Mouse (Mus musculus): ENCODE results near the gene Olfr126. TPM values are rescaled to one million over a fixed set of nuclear protein-coding genes. Genes with fewer than 3 reads are reported as not detected.

Gene Olfr126
- total and polyA plus RNA-seq, 2 experiments from 2014 or later, result not detected

DNA sequence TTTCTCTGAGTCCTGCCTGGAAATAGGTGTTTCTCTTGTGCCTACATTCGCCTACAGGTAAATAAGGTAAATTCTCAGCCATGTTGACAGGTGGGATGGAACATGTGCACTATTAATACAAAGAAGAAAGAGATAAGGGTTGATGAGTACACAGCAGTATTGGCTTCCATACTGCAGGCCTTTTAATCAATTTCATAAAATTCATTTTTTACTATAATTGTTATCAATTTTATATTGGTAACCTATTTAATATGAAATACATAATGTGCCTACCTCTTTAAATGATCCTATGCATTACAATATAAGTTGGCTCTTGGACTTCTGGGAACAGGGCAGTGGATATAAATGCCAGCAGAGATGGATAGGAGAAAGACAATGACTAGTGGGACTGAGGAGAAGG, 52.9 kb downstream of the Olfr126 start, which contains the start of gene Olfr127:
Gene Olfr127, plus strand, starts transcription at position 301 of the 400 bp plus-strand sequence.
- Histone ChIP-seq H3K36me3 (ENCODE audit: insufficient read depth, low read length) (no peaks in the 10 kb centered on the region), H3K4me2 (ENCODE audit: low read depth, low read length, poor library complexity, severe bottlenecking) (no peak within 1 kb of the TSS), H3K9me3 (ENCODE audit: low read length) (no peaks in the 10 kb centered on the region), H3K4me3 (ENCODE audit: low read depth, low read length) (no peak within 1 kb of the TSS), H3K27me3 (ENCODE audit: insufficient read depth, low read length) (no peaks in the 10 kb centered on the region), H3K4me1 (ENCODE audit: insufficient read depth, low read length) (no peaks in the 10 kb centered on the region), H3K9ac (replicated peaks; ENCODE audit: low read length, poor library complexity, severe bottlenecking) (no peak within 1 kb of the TSS), H3K27ac (ENCODE audit: low read depth, low read length) (no peak within 1 kb of the TSS)
- DNase-seq (ENCODE audit: low spot score) (no peak), ATAC-seq (ENCODE audit: low FRiP score) (no peak)
- no peak for TF ChIP-seq CTCF (IDR thresholded peaks at IDR 0.05)
- 69% methylated on average over 1 of the region's 1 CpGs for WGBS

Other genes with a start within 250 kb of the Olfr126 start
- not detected in 2 replicates for gene Olfr115, start 220.4 kb upstream of the Olfr126 start, total RNA-seq (2014; rRNA removed)
- not detected in 2 replicates for gene Olfr115, start 220.4 kb upstream of the Olfr126 start, polyA plus RNA-seq (2015; fragmentation: Nextera tagmentation; extraction: Ambion mirVana)
- not detected in 2 replicates for gene Olfr116, start 220.3 kb upstream of the Olfr126 start, total RNA-seq (2014; rRNA removed)
- not detected in 2 replicates for gene Olfr116, start 220.3 kb upstream of the Olfr126 start, polyA plus RNA-seq (2015; fragmentation: Nextera tagmentation; extraction: Ambion mirVana)
- not detected in 2 replicates for gene Olfr117, start 183.7 kb upstream of the Olfr126 start, total RNA-seq (2014; rRNA removed)
- gene Olfr117, start 183.7 kb upstream of the Olfr126 start, polyA plus RNA-seq (2015; fragmentation: Nextera tagmentation; extraction: Ambion mirVana), result not detected in 2 replicates
- gene Olfr118, start 180.5 kb upstream of the Olfr126 start, total RNA-seq (2014; rRNA removed), result not detected in 2 replicates
- gene Olfr118, start 180.5 kb upstream of the Olfr126 start, polyA plus RNA-seq (2015; fragmentation: Nextera tagmentation; extraction: Ambion mirVana), result not detected in 2 replicates
- not detected in 2 replicates for gene Olfr119, start 150.9 kb upstream of the Olfr126 start, total RNA-seq (2014; rRNA removed)
- not detected in 2 replicates for gene Olfr119, start 150.9 kb upstream of the Olfr126 start, polyA plus RNA-seq (2015; fragmentation: Nextera tagmentation; extraction: Ambion mirVana)
- gene Olfr120, start 125.7 kb upstream of the Olfr126 start, total RNA-seq (2014; rRNA removed), result not detected in 2 replicates
- not detected in 2 replicates for gene Olfr120, start 125.7 kb upstream of the Olfr126 start, polyA plus RNA-seq (2015; fragmentation: Nextera tagmentation; extraction: Ambion mirVana)
- not detected in 2 replicates for gene Olfr121, start 98.6 kb upstream of the Olfr126 start, total RNA-seq (2014; rRNA removed)
- not detected in 2 replicates for gene Olfr121, start 98.6 kb upstream of the Olfr126 start, polyA plus RNA-seq (2015; fragmentation: Nextera tagmentation; extraction: Ambion mirVana)
- not detected in 2 replicates for gene Olfr122, start 78.9 kb upstream of the Olfr126 start, total RNA-seq (2014; rRNA removed)
- not detected in 2 replicates for gene Olfr122, start 78.9 kb upstream of the Olfr126 start, polyA plus RNA-seq (2015; fragmentation: Nextera tagmentation; extraction: Ambion mirVana)
- not detected in 2 replicates for gene Olfr123, start 54.0 kb upstream of the Olfr126 start, total RNA-seq (2014; rRNA removed)
- gene Olfr123, start 54.0 kb upstream of the Olfr126 start, polyA plus RNA-seq (2015; fragmentation: Nextera tagmentation; extraction: Ambion mirVana), result not detected in 2 replicates
- gene Olfr124, start 47.6 kb upstream of the Olfr126 start, total RNA-seq (2014; rRNA removed), result not detected in 2 replicates
- not detected in 2 replicates for gene Olfr124, start 47.6 kb upstream of the Olfr126 start, polyA plus RNA-seq (2015; fragmentation: Nextera tagmentation; extraction: Ambion mirVana)
- gene Olfr125, start 14.5 kb upstream of the Olfr126 start, total RNA-seq (2014; rRNA removed), result not detected in 2 replicates
- gene Olfr125, start 14.5 kb upstream of the Olfr126 start, polyA plus RNA-seq (2015; fragmentation: Nextera tagmentation; extraction: Ambion mirVana), result not detected in 2 replicates
- gene Olfr127, start 53.0 kb downstream of the Olfr126 start, total RNA-seq (2014; rRNA removed), result not detected in 2 replicates
- not detected in 2 replicates for gene Olfr127, start 53.0 kb downstream of the Olfr126 start, polyA plus RNA-seq (2015; fragmentation: Nextera tagmentation; extraction: Ambion mirVana)
- gene Olfr128, start 73.1 kb downstream of the Olfr126 start, total RNA-seq (2014; rRNA removed), result not detected in 2 replicates
- not detected in 2 replicates for gene Olfr128, start 73.1 kb downstream of the Olfr126 start, polyA plus RNA-seq (2015; fragmentation: Nextera tagmentation; extraction: Ambion mirVana)
- gene Olfr761, start 105.6 kb downstream of the Olfr126 start, total RNA-seq (2014; rRNA removed), result not detected in 2 replicates
- gene Olfr761, start 105.6 kb downstream of the Olfr126 start, polyA plus RNA-seq (2015; fragmentation: Nextera tagmentation; extraction: Ambion mirVana), result not detected in 2 replicates
- not detected in 2 replicates for gene Olfr129, start 212.6 kb downstream of the Olfr126 start, total RNA-seq (2014; rRNA removed)
- not detected in 2 replicates for gene Olfr129, start 212.6 kb downstream of the Olfr126 start, polyA plus RNA-seq (2015; fragmentation: Nextera tagmentation; extraction: Ambion mirVana)
- gene Olfr130, start 216.4 kb downstream of the Olfr126 start, total RNA-seq (2014; rRNA removed), result not detected in 2 replicates
- gene Olfr130, start 216.4 kb downstream of the Olfr126 start, polyA plus RNA-seq (2015; fragmentation: Nextera tagmentation; extraction: Ambion mirVana), result not detected in 2 replicates
- not detected in 2 replicates for gene Olfr131, start 241.2 kb downstream of the Olfr126 start, total RNA-seq (2014; rRNA removed)
- gene Olfr131, start 241.2 kb downstream of the Olfr126 start, polyA plus RNA-seq (2015; fragmentation: Nextera tagmentation; extraction: Ambion mirVana), result not detected in 2 replicates

All from midbrain, postnatal 0 days (tissue).